ENCODE assay signal across 7 mouse cellular contexts in genomic region chr2:166746261-166746913, GRCm38 (mm10). TPM values are rescaled to one million over a fixed set of nuclear protein-coding genes. Genes with fewer than 3 reads are reported as not detected.
DNase-seq lines count a peak whose midpoint lies in the region; ATAC-seq and TF ChIP-seq lines count a peak whose summit lies in the region.
"Not testable (repeated sequence)": the region's sequence is repeated elsewhere in the genome, so short reads cannot be mapped to it uniquely, and the experiment has no call there.

No protein-coding gene starts in this region.

- not testable (repeated sequence) for H3K27me3 ChIP-seq in heart, embryonic 16.5 days (ENCODE audit: control insufficient read depth, insufficient read depth, low read length); liver, embryonic 14.5 days (ENCODE audit: control insufficient read depth, insufficient read depth, low read length); stomach, embryonic 15.5 days (replicated peaks)

- H3K27ac ChIP-seq in heart, embryonic 16.5 days (ENCODE audit: low read length), result peak overlapping the region; percentile 46
- H3K27ac ChIP-seq in liver, embryonic 14.5 days, result peak overlapping the region; percentile 42; the same call in 1 of the 2 replicates
- peak overlapping the region; percentile 82 for H3K27ac ChIP-seq in macrophage
- H3K27ac ChIP-seq in stomach, embryonic 15.5 days, result not testable (repeated sequence)

- peak; percentile 47 for DNase-seq in MEL-GATA-1-ER (ENCODE audit: extremely low read depth, low read depth)
- DNase-seq in kidney, postnatal 10 days, result peak; percentile 37
- peak; percentile 44 to 53 (median 50) for DNase-seq in liver, embryonic 14.5 days (ENCODE audit: low read depth in 3 of 3, low spot score in 3 of 3)

- not testable (repeated sequence) for TF ChIP-seq EP300 in liver, embryonic 14.5 days (IDR thresholded peaks at IDR 0.05; ENCODE audit: low read depth)

- H3K4me1 ChIP-seq in heart, embryonic 16.5 days (ENCODE audit: control insufficient read depth, insufficient read depth, low read length); stomach, embryonic 15.5 days: not testable (repeated sequence)
- H3K4me1 ChIP-seq in liver, embryonic 14.5 days (replicated peaks; ENCODE audit: control insufficient read depth in 2 of 2, insufficient read depth in 2 of 2, low read length in 1 of 2), result peaks cover 6 to 10% of the 10 kb centered on the region in 2 experiments

- H3K36me3 ChIP-seq in heart, embryonic 16.5 days (ENCODE audit: control insufficient read depth, insufficient read depth); liver, embryonic 14.5 days (replicated peaks; ENCODE audit: control insufficient read depth, insufficient read depth, low read depth); macrophage (ENCODE audit: inconsistent target); stomach, embryonic 15.5 days: not testable (repeated sequence)

- H3K4me3 ChIP-seq in heart, embryonic 16.5 days (ENCODE audit: low read length); liver, embryonic 14.5 days (ENCODE audit: insufficient read depth in 1 of 2, low read depth in 2 of 2, low read length in 2 of 2); macrophage (ENCODE audit: inconsistent target); stomach, embryonic 15.5 days (replicated peaks): not testable (repeated sequence)

- 44% methylated on average over 14 of the region's 14 CpGs for WGBS in heart, embryonic 16.5 days
- 28% methylated on average over 14 of the region's 14 CpGs for WGBS in liver, embryonic 14.5 days (ENCODE audit: insufficient replicate concordance)
- 27% methylated on average over 14 of the region's 14 CpGs for whole genome bisulfite sequencing in macrophage (ENCODE audit: missing documents)
- WGBS in stomach, embryonic 15.5 days, result 45% methylated on average over 14 of the region's 14 CpGs

- peak; percentile 55 for ATAC-seq in erythroid progenitor cell, adult 5-6 weeks (replicated peaks; ENCODE audit: low FRiP score, poor library complexity, severe bottlenecking)
- not testable (repeated sequence) for ATAC-seq in heart, embryonic 16.5 days (replicated peaks; ENCODE audit: extremely low read depth, insufficient read depth, low FRiP score); stomach, embryonic 15.5 days (ENCODE audit: insufficient read depth, low FRiP score, low read depth)
- ATAC-seq in liver, embryonic 14.5 days (ENCODE audit: insufficient read depth), result peak; percentile 71

- not testable (repeated sequence) for H3K4me2 ChIP-seq in heart, embryonic 16.5 days (ENCODE audit: low read depth, low read length)
- H3K4me2 ChIP-seq in liver, embryonic 14.5 days (ENCODE audit: low read depth), result peak overlapping the region; percentile 56
- 0 out of 2 replicates have a peak overlapping the region, but pooled peaks have one; percentile 5 for H3K4me2 ChIP-seq in stomach, embryonic 15.5 days

- TF ChIP-seq CTCF in liver, embryonic 14.5 days (IDR thresholded peaks at IDR 0.05; ENCODE audit: low read depth), result not testable (repeated sequence)

- H3K79me2 ChIP-seq in macrophage (ENCODE audit: inconsistent target), result not testable (repeated sequence)

- not testable (repeated sequence) for H3K9me3 ChIP-seq in heart, embryonic 16.5 days (replicated peaks; ENCODE audit: control insufficient read depth, low read length); liver, embryonic 14.5 days (ENCODE audit: control insufficient read depth, low read length); stomach, embryonic 15.5 days

- not testable (repeated sequence) for H3K9ac ChIP-seq in heart, embryonic 16.5 days (ENCODE audit: low read length); stomach, embryonic 15.5 days
- peak overlapping the region; percentile 55 for H3K9ac ChIP-seq in liver, embryonic 14.5 days (replicated peaks)

RNA-seq across cellular contexts. Expression of gene Prex1, which starts 32.8 kb away (rescaled TPM):
- total RNA-seq in erythroid progenitor cell, adult 5-6 weeks (2015; ENCODE audit: low replicate concordance), result 24.9 and 86.4 TPM in 2 replicates
- 60.8 and 88.9 TPM in 2 replicates for total RNA-seq in erythroid progenitor cell, adult 5-6 weeks (2017; ENCODE audit: low replicate concordance)
- polyA plus RNA-seq in heart, embryonic 16.5 days (2015; fragmentation: Nextera tagmentation; extraction: Ambion mirVana), result 9.9 and 11.6 TPM in 2 replicates
- polyA plus RNA-seq in liver, embryonic 14.5 days (2012; rRNA removed), result 10.0 and 11.2 TPM in 2 replicates
- 9.2 and 11.1 TPM in 2 replicates for polyA plus RNA-seq in liver, embryonic 14.5 days (2014; fragmentation: Nextera tagmentation; extraction: Ambion mirVana)
- total RNA-seq in macrophage (2018; cell fraction: chromatin; rRNA removed), result 100 to 1,000 TPM; 118 to 441 (median 223) TPM
- total RNA-seq in macrophage (2018; cell fraction: cytosol; rRNA removed), result 100 to 1,000 TPM in 13 of 26 experiments, 10 to 100 TPM in 13; 69.1 to 196 (median 100) TPM
- total RNA-seq in macrophage (2018; cell fraction: nucleus; rRNA removed), result 100 to 1,000 TPM in 22 of 26 experiments, 10 to 100 TPM in 4; 83.5 to 258 (median 137) TPM
- 51.9 to 91.8 TPM (median 63.2 TPM) in 3 replicates for polyA plus RNA-seq in macrophage (2018)
- polyA plus RNA-seq in stomach, embryonic 15.5 days (2015; fragmentation: Nextera tagmentation; extraction: Ambion mirVana), result 11.6 and 12.4 TPM in 2 replicates

RNA-seq across cellular contexts. Expression of gene Trp53rkb, which starts 45.9 kb away (rescaled TPM):
- 0.72 and 2.5 TPM in 2 replicates for total RNA-seq in erythroid progenitor cell, adult 5-6 weeks (2015; ENCODE audit: low replicate concordance)
- total RNA-seq in erythroid progenitor cell, adult 5-6 weeks (2017; ENCODE audit: low replicate concordance), result 0.51 TPM in 1 of 2 replicates, not detected in the other
- 4.3 and 4.8 TPM in 2 replicates for polyA plus RNA-seq in heart, embryonic 16.5 days (2015; fragmentation: Nextera tagmentation; extraction: Ambion mirVana)
- 2.4 TPM in 2 replicates for polyA plus RNA-seq in liver, embryonic 14.5 days (2012; rRNA removed)
- 3.3 TPM in 2 replicates for polyA plus RNA-seq in liver, embryonic 14.5 days (2014; fragmentation: Nextera tagmentation; extraction: Ambion mirVana)
- total RNA-seq in macrophage (2018; cell fraction: chromatin; rRNA removed), result 10 to 100 TPM in 1 of 26 experiments, 1 to 10 TPM in 23, under 1 TPM in 2; 0.65 to 14.7 (median 4.1) TPM
- 1 to 10 TPM in 20 of 26 experiments, under 1 TPM in 6; 0.61 to 3.2 (median 1.4) TPM for total RNA-seq in macrophage (2018; cell fraction: cytosol; rRNA removed)
- 10 to 100 TPM in 1 of 26 experiments, 1 to 10 TPM in 23, under 1 TPM in 2; 0.80 to 10.0 (median 3.7) TPM for total RNA-seq in macrophage (2018; cell fraction: nucleus; rRNA removed)
- 0.82 to 1.9 TPM (median 1.2 TPM) in 3 replicates for polyA plus RNA-seq in macrophage (2018)
- polyA plus RNA-seq in stomach, embryonic 15.5 days (2015; fragmentation: Nextera tagmentation; extraction: Ambion mirVana), result 7.2 and 7.8 TPM in 2 replicates

RNA-seq across cellular contexts. Expression of gene Arfgef2, which starts 59.0 kb away (rescaled TPM):
- 7.1 and 11.9 TPM in 2 replicates for total RNA-seq in erythroid progenitor cell, adult 5-6 weeks (2015; ENCODE audit: low replicate concordance)
- total RNA-seq in erythroid progenitor cell, adult 5-6 weeks (2017; ENCODE audit: low replicate concordance), result 16.3 and 19.1 TPM in 2 replicates
- polyA plus RNA-seq in heart, embryonic 16.5 days (2015; fragmentation: Nextera tagmentation; extraction: Ambion mirVana), result 6.2 TPM in 2 replicates
- polyA plus RNA-seq in liver, embryonic 14.5 days (2012; rRNA removed), result 4.4 and 5.5 TPM in 2 replicates
- polyA plus RNA-seq in liver, embryonic 14.5 days (2014; fragmentation: Nextera tagmentation; extraction: Ambion mirVana), result 4.8 and 5.3 TPM in 2 replicates
- total RNA-seq in macrophage (2018; cell fraction: chromatin; rRNA removed), result 100 to 1,000 TPM in 4 of 26 experiments, 10 to 100 TPM in 22; 30.9 to 123 (median 73.2) TPM
- total RNA-seq in macrophage (2018; cell fraction: cytosol; rRNA removed), result 10 to 100 TPM; 25.2 to 53.8 (median 41.7) TPM
- total RNA-seq in macrophage (2018; cell fraction: nucleus; rRNA removed), result 10 to 100 TPM; 30.8 to 82.6 (median 58.2) TPM
- 27.8 to 30.3 TPM (median 28.9 TPM) in 3 replicates for polyA plus RNA-seq in macrophage (2018)
- 4.5 and 5.2 TPM in 2 replicates for polyA plus RNA-seq in stomach, embryonic 15.5 days (2015; fragmentation: Nextera tagmentation; extraction: Ambion mirVana)
